15 mouse cellular contexts compared by ENCODE assay signal in the genomic region with DNA sequence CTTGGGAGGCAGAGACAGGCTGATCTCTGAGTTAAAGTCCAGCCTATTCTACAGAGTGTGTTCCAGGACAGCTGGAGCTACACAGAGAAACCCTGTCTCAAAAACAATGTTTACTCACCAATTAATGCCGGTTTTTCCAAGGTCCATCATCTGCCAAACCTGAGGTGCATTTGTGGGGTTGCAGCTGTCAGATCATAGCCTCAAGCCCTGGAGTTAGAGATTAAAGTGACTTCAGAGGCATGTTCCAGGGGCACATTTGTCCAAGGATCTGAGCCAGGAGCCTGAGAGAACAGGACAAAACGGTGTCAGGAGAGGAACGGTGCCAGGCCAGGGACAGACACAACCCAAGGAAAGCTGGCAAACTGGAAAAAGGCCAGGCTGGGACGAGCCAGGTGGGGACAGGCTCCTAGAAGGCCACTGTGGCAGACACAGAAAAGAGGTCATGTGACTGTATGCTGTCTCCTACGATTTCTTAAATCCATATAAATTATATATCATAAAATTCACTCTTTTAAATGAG. TPM values are rescaled to one million over a fixed set of nuclear protein-coding genes. Genes with fewer than 3 reads are reported as not detected.
DNase-seq lines count a peak whose midpoint lies in the region; ATAC-seq and TF ChIP-seq lines count a peak whose summit lies in the region.
"Had no signal": no experiment of that assay in that cellular context is flagged by ENCODE, and none has a peak within 500 bp of the region (broad histone marks: within the 10 kb centered on the region; RNA-seq: fewer than 3 reads in every experiment).

No protein-coding gene starts in this region.

- ATAC-seq in forebrain, embryonic 15.5 days (replicated peaks), result no peak
- ATAC-seq: intestine, postnatal 0 days; midbrain, embryonic 16.5 days had no signal

- DNase-seq in heart, adult 2 months, result peak; percentile 60 to 72
- no peak for DNase-seq in heart, postnatal 25 days (ENCODE audit: low spot score)
- DNase-seq in brain, adult 2 months (ENCODE audit: low read depth, low spot score), result peak; percentile 84
- peak; percentile 71 for DNase-seq in cerebellum, adult 11 months
- DNase-seq in cerebellum, postnatal 25 days, result peak; percentile 86 to 93
- no peak for DNase-seq in urinary bladder, adult 2 months (ENCODE audit: low spot score)
- DNase-seq: liver; right cerebral cortex, postnatal 14 days had no signal

- TF ChIP-seq EP300 in heart, adult 2 months (IDR thresholded peaks at IDR 0.05; ENCODE audit: insufficient read depth, low read depth, low read length), result 0 out of 2 replicates have a peak, but pooled peaks have one; percentile 50

- WGBS in heart, adult 2 months, result 57% methylated on average over 5 of the region's 5 CpGs
- 73% methylated on average over 5 of the region's 5 CpGs for WGBS in forebrain, embryonic 15.5 days

- no peaks in the 10 kb centered on the region for H3K36me3 ChIP-seq in heart, adult 2 months (ENCODE audit: control insufficient read depth, insufficient read depth, low read length)
- H3K36me3 ChIP-seq in forebrain, embryonic 15.5 days, result no peaks in the 10 kb centered on the region
- H3K36me3 ChIP-seq: embryonic facial prominence, embryonic 15.5 days; heart, embryonic 15.5 days; hindbrain, embryonic 15.5 days; lung, embryonic 15.5 days had no signal

- no peak overlapping the region for H3K4me3 ChIP-seq in heart, adult 2 months
- no peak overlapping the region for H3K4me3 ChIP-seq in forebrain, embryonic 15.5 days
- H3K4me3 ChIP-seq: embryonic facial prominence, embryonic 15.5 days; heart, embryonic 15.5 days; hindbrain, embryonic 15.5 days; lung, embryonic 15.5 days had no signal

- H3K9me3 ChIP-seq in forebrain, embryonic 15.5 days, result no peaks in the 10 kb centered on the region
- H3K9me3 ChIP-seq: embryonic facial prominence, embryonic 15.5 days; heart, embryonic 15.5 days; hindbrain, embryonic 15.5 days; lung, embryonic 15.5 days had no signal

- TF ChIP-seq CTCF in heart, adult 2 months (IDR thresholded peaks at IDR 0.05), result no peak

- H3K27me3 ChIP-seq in heart, adult 2 months (ENCODE audit: control insufficient read depth, insufficient read depth, low read length), result no peaks in the 10 kb centered on the region
- H3K27me3 ChIP-seq in forebrain, embryonic 15.5 days, result no peaks in the 10 kb centered on the region
- H3K27me3 ChIP-seq: embryonic facial prominence, embryonic 15.5 days; heart, embryonic 15.5 days; hindbrain, embryonic 15.5 days; lung, embryonic 15.5 days had no signal

- no peak overlapping the region for H3K4me2 ChIP-seq in forebrain, embryonic 15.5 days (replicated peaks)
- H3K4me2 ChIP-seq: embryonic facial prominence, embryonic 15.5 days; heart, embryonic 15.5 days; hindbrain, embryonic 15.5 days; lung, embryonic 15.5 days had no signal

- no peaks in the 10 kb centered on the region for H3K4me1 ChIP-seq in heart, adult 2 months (ENCODE audit: control insufficient read depth, insufficient read depth, low read length)
- H3K4me1 ChIP-seq in forebrain, embryonic 15.5 days, result no peaks in the 10 kb centered on the region
- H3K4me1 ChIP-seq: embryonic facial prominence, embryonic 15.5 days; hindbrain, embryonic 15.5 days; lung, embryonic 15.5 days had no signal

- no peak for TF ChIP-seq POLR2A in heart, adult 2 months (IDR thresholded peaks at IDR 0.05; ENCODE audit: insufficient read depth, low read depth, low read length)

- no peaks in the 10 kb centered on the region for H3K79me2 ChIP-seq in heart, adult 2 months (replicated peaks; ENCODE audit: control insufficient read depth, insufficient read depth, low read length)

- intact Hi-C loops in heart, adult 2 months (cut with DNase I), result no loop called here
- intact Hi-C loops in heart, postnatal 25 days (cut with DNase I), result no loop called here

- peak overlapping the region; percentile 38 for H3K27ac ChIP-seq in heart, adult 2 months
- H3K27ac ChIP-seq in forebrain, embryonic 15.5 days (replicated peaks), result no peak overlapping the region
- H3K27ac ChIP-seq: embryonic facial prominence, embryonic 15.5 days; heart, embryonic 15.5 days; hindbrain, embryonic 15.5 days; lung, embryonic 15.5 days had no signal

- H3K9ac ChIP-seq in heart, adult 2 months (ENCODE audit: low read depth, low read length), result no peak overlapping the region
- H3K9ac ChIP-seq in forebrain, embryonic 15.5 days (replicated peaks), result no peak overlapping the region
- H3K9ac ChIP-seq: embryonic facial prominence, embryonic 15.5 days; heart, embryonic 15.5 days; hindbrain, embryonic 15.5 days; lung, embryonic 15.5 days had no signal

RNA-seq across cellular contexts. Expression of gene Has3, which starts 40.5 kb away (rescaled TPM):
- total RNA-seq in heart, adult 2 months (2021), result under 1 TPM; 0.66 to 0.70 TPM
- 1.1 and 3.7 TPM in 2 replicates for polyA plus RNA-seq in heart, adult 2 months (2012; rRNA removed)
- total RNA-seq in heart, postnatal 25 days (2021), result 1 to 10 TPM; 1.0 to 1.7 TPM
- polyA plus RNA-seq in urinary bladder, adult 2 months (2012; rRNA removed), result 3.1 TPM in 2 replicates
- polyA plus RNA-seq in forebrain, embryonic 15.5 days (2015; fragmentation: Nextera tagmentation; extraction: Ambion mirVana), result 0.89 and 0.95 TPM in 2 replicates

Comparison
In these comparisons a context has a peak if more than half of its experiments do, and no peak if none do; other contexts are left out.
1. DNase-seq: peak in heart, adult 2 months (2 of 2), brain, adult 2 months (single experiment), cerebellum, adult 11 months (single experiment) and cerebellum, postnatal 25 days (2 of 2); none in heart, postnatal 25 days (single experiment) and urinary bladder, adult 2 months (single experiment).